Mouse (Mus musculus): ENCODE measurements at regions not wholly inside any gene's neighbourhood (a gene's known extent, or its start where the extent isn't known, plus 50 kb on each side); places are given as distances from the start of the nearest gene placed in this dataset.

- Histone ChIP-seq H3K4me2 (ENCODE audit: low read depth, low read length) (no peak overlapping the region), H3K27me3 (ENCODE audit: control insufficient read depth, insufficient read depth, low read length) (no peaks in the 10 kb centered on the region), H3K9me3 (ENCODE audit: control insufficient read depth, low read length) (no peaks in the 10 kb centered on the region), H3K36me3 (ENCODE audit: control insufficient read depth, insufficient read depth, low read length) (no peaks in the 10 kb centered on the region), H3K27ac (ENCODE audit: low read depth, low read length) (no peak overlapping the region), H3K4me3 (ENCODE audit: low read depth, low read length) (no peak overlapping the region), H3K9ac (replicated peaks; ENCODE audit: low read depth, low read length) (no peak overlapping the region), H3K4me1 (ENCODE audit: control insufficient read depth, insufficient read depth, low read length) (no peaks in the 10 kb centered on the region)
- no peak for ATAC-seq (ENCODE audit: low read depth)
These were observed 340.1 kb upstream of the Sel1l start for GRCm38 (mm10) chr12:92189022-92189421.

DNA sequence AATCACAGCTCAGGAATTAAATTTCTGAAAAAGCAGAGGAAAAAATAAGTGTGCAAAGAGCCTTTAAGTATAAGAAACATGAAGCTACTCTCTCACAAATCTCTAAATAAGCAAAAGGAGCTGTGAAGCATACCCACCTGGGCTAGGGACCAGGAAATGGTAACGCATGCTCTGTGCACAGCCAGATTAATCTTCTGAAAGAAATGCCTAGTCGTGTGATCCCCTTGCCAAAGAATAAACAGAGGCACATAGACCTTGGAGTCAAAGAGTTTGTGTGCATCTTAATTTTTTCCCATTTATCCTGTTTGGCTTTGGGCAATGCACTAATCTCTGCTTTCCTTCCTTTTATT is 338.2 kb upstream of the Sel1l start:
- 83% methylated on average over 2 of the region's 2 CpGs for WGBS
- Histone ChIP-seq H3K4me3 (ENCODE audit: low read depth, low read length) (no peak overlapping the region), H3K27ac (ENCODE audit: low read depth, low read length) (no peak overlapping the region), H3K4me2 (ENCODE audit: low read depth, low read length) (no peak overlapping the region), H3K4me1 (ENCODE audit: control insufficient read depth, insufficient read depth, low read length) (no peaks in the 10 kb centered on the region), H3K36me3 (ENCODE audit: control insufficient read depth, insufficient read depth, low read length) (no peaks in the 10 kb centered on the region), H3K9ac (replicated peaks; ENCODE audit: low read depth, low read length) (no peak overlapping the region), H3K27me3 (ENCODE audit: control insufficient read depth, insufficient read depth, low read length) (no peaks in the 10 kb centered on the region), H3K9me3 (ENCODE audit: control insufficient read depth, low read length) (no peaks in the 10 kb centered on the region)
- no peak for ATAC-seq (ENCODE audit: low read depth)

DNA sequence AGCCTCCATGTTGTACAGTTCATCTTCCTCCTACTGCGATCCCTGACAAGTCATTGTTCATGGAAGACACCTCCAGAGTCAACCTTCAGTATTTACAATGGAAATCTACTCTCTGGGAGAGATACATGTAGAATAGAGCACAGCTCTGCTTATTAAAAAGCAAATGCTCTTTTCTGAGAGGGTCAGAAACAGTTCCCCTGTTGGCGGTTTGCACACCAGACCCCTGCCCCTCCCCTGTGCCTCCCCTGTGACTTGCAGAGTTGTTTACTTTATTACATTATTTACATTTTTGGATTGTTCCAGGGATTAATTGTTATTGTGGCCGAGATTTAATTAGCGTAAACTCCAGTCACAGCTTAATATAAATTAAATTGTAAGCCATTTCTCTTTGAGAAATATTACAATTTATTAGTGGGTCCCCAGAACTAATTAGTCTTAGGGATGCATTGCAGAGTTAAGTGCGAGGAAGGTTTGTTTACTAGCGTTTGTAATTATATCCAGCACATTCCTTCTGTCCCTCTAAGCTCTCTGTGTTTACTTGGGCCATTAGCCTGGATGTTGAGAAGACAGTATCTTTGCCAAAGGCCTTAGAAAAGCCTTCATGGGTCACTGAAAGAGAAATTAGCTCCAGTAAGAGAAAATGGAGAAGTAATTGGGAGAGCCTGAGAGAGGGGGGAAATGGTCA is 337.6 kb upstream of the Sel1l start:
- no peaks in the 10 kb centered on the region for H3K4me1 ChIP-seq (ENCODE audit: control insufficient read depth, insufficient read depth, low read length)
- H3K9me3 ChIP-seq (ENCODE audit: control insufficient read depth, low read length): no peaks in the 10 kb centered on the region
- H3K36me3 ChIP-seq (ENCODE audit: control insufficient read depth, insufficient read depth, low read length): no peaks in the 10 kb centered on the region
- WGBS: 64% methylated on average over 6 of the region's 6 CpGs
- no peak overlapping the region for H3K4me3 ChIP-seq (ENCODE audit: low read depth, low read length)
- no peak overlapping the region for H3K9ac ChIP-seq (replicated peaks; ENCODE audit: low read depth, low read length)
- no peak overlapping the region for H3K4me2 ChIP-seq (ENCODE audit: low read depth, low read length)
- no peaks in the 10 kb centered on the region for H3K27me3 ChIP-seq (ENCODE audit: control insufficient read depth, insufficient read depth, low read length)
- no peak overlapping the region for H3K27ac ChIP-seq (ENCODE audit: low read depth, low read length)
- ATAC-seq (ENCODE audit: low read depth): no peak

DNA sequence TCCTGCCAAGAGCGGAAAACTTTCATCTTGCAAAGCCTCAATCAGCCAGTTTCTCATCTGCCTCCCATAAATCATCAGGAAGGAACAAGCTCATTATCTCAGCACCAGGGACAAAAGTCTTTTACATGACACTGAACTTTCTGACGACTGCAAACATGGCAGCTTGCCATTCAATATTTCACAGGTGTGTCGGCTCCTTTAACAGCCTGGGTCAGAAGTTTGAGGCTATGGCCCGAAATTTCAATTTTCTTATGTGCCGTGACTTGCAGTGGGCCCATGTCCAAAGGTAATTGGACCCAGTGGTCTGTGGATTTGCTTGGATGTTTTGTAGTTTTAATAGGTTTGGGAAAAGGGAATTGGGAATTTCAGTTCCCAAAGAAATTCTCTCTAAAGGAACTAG is 330.3 kb upstream of the Sel1l start:
- no peaks in the 10 kb centered on the region for H3K36me3 ChIP-seq (ENCODE audit: control insufficient read depth, insufficient read depth, low read length)
- no peak overlapping the region for H3K9ac ChIP-seq (replicated peaks; ENCODE audit: low read depth, low read length)
- WGBS: 74% methylated on average over 5 of the region's 5 CpGs
- H3K4me2 ChIP-seq (ENCODE audit: low read depth, low read length): no peak overlapping the region
- ATAC-seq (ENCODE audit: low read depth): no peak
- no peak overlapping the region for H3K4me3 ChIP-seq (ENCODE audit: low read depth, low read length)
- H3K27ac ChIP-seq (ENCODE audit: low read depth, low read length): no peak overlapping the region
- no peaks in the 10 kb centered on the region for H3K27me3 ChIP-seq (ENCODE audit: control insufficient read depth, insufficient read depth, low read length)
- H3K9me3 ChIP-seq (ENCODE audit: control insufficient read depth, low read length): no peaks in the 10 kb centered on the region
- no peaks in the 10 kb centered on the region for H3K4me1 ChIP-seq (ENCODE audit: control insufficient read depth, insufficient read depth, low read length)

DNA sequence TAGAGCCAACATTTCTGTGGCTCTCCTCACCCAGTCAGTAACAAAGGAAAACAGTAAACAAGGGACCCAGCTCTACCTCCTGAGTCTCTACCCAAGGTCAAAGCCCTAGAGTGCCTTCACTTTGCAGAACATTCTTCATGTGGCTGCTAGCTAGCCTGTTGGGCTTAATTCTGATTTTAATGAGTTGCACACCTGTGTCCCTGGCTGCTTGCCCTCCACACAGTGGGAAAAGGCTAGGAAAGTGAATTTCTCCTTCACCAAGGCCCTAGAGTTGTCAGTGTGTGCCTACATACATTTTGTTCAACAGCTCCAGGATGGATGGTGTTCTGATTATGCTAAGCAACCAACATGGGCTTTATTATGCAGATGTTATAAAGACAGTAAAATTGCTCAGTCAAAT is 307.8 kb upstream of the Sel1l start:
- H3K4me2 ChIP-seq (ENCODE audit: low read depth, low read length): no peak overlapping the region
- no peak overlapping the region for H3K9ac ChIP-seq (replicated peaks; ENCODE audit: low read depth, low read length)
- no peak overlapping the region for H3K4me3 ChIP-seq (ENCODE audit: low read depth, low read length)
- H3K27ac ChIP-seq (ENCODE audit: low read depth, low read length): no peak overlapping the region
- H3K4me1 ChIP-seq (ENCODE audit: control insufficient read depth, insufficient read depth, low read length): no peaks in the 10 kb centered on the region
- no peaks in the 10 kb centered on the region for H3K36me3 ChIP-seq (ENCODE audit: control insufficient read depth, insufficient read depth, low read length)
- no peak for ATAC-seq (ENCODE audit: low read depth)
- H3K27me3 ChIP-seq (ENCODE audit: control insufficient read depth, insufficient read depth, low read length): no peaks in the 10 kb centered on the region
- no peaks in the 10 kb centered on the region for H3K9me3 ChIP-seq (ENCODE audit: control insufficient read depth, low read length)

DNA sequence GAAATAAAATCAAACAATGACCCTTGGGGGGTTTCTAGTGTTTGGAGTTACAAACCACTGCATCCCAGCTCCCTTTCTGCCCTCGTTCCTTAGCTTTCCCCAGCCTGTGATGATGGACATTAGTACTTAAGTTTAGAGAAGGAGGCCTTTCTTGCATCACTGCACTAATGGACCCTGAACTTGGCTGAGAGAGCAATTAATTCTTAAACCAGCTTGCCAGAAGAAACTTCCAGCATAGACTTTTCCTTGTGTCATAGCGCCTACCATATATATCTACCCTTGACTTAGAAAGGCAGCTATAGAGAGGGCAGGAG is 303.9 kb upstream of the Sel1l start:
- no peaks in the 10 kb centered on the region for H3K4me1 ChIP-seq (ENCODE audit: control insufficient read depth, insufficient read depth, low read length)
- WGBS: 58% methylated on average over 2 of the region's 2 CpGs
- H3K9ac ChIP-seq (replicated peaks; ENCODE audit: low read depth, low read length): no peak overlapping the region
- no peaks in the 10 kb centered on the region for H3K27me3 ChIP-seq (ENCODE audit: control insufficient read depth, insufficient read depth, low read length)
- H3K4me2 ChIP-seq (ENCODE audit: low read depth, low read length): no peak overlapping the region
- no peak for ATAC-seq (ENCODE audit: low read depth)
- no peaks in the 10 kb centered on the region for H3K9me3 ChIP-seq (ENCODE audit: control insufficient read depth, low read length)
- no peak overlapping the region for H3K27ac ChIP-seq (ENCODE audit: low read depth, low read length)
- H3K4me3 ChIP-seq (ENCODE audit: low read depth, low read length): no peak overlapping the region
- H3K36me3 ChIP-seq (ENCODE audit: control insufficient read depth, insufficient read depth, low read length): no peaks in the 10 kb centered on the region

DNA sequence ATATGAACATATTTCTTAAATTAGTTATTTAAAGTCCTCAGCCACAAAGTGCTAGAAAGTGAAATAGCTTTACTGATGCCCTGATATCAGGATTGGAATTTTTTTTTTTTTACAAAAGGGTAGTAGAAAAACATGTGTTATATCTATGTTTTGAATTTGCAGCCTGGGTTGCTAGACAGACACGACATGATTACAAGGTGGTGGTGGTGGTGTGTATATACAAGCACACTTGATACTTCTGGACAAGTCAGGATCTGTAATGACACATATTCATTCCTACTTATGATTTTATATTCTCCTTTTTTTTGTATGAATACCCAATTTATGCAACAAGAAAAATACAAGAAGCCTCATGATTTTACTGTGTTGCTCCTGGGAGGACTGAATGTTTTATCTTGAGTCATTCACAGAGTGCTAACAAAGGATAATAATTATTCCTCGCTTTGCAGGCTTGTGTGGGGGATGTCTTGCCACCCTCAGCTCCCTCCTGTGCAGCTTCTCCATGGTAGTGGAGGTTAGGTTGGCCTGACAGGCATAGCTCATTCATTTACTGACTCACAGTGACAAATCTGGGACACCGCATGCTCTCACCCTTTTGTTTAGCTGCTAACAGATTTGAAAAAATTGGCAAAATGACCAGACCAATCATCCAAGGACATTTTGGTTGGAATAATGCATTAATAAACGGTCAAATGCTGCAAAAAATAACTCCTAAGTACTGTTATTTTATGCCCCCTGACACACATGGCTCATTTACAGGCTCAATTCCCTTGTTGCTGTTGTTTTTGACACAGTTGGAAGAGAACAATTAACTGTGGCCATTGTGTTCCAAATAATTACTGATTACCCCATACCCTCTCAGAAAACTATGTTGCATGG is 303.3 kb upstream of the Sel1l start:
- 47% methylated on average over 4 of the region's 4 CpGs for WGBS
- Histone ChIP-seq H3K4me2 (ENCODE audit: low read depth, low read length) (no peak overlapping the region), H3K9ac (replicated peaks; ENCODE audit: low read depth, low read length) (no peak overlapping the region), H3K27me3 (ENCODE audit: control insufficient read depth, insufficient read depth, low read length) (no peaks in the 10 kb centered on the region), H3K9me3 (ENCODE audit: control insufficient read depth, low read length) (no peaks in the 10 kb centered on the region), H3K4me3 (ENCODE audit: low read depth, low read length) (no peak overlapping the region), H3K27ac (ENCODE audit: low read depth, low read length) (no peak overlapping the region), H3K4me1 (ENCODE audit: control insufficient read depth, insufficient read depth, low read length) (no peaks in the 10 kb centered on the region), H3K36me3 (ENCODE audit: control insufficient read depth, insufficient read depth, low read length) (no peaks in the 10 kb centered on the region)
- no peak for ATAC-seq (ENCODE audit: low read depth)

DNA sequence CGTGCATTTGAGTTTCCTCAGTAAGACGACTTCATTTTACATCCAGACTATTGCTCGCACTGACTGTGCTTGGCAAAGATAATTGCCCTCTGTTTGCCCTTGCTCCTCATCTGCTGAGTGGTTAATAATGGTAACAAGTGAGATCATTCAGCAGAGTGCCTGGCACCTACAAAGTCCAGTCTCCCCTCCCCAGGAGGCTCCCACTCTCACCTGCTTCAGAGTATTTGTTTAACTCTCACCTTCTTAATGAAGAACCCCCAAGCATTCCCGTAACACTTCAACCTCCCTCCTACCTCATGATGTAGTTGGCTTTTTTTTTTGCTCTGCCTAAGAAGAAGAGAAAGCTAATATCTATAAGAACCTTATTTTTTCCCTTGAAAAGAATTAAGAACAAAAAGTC is 288.6 kb upstream of the Sel1l start:
- Histone ChIP-seq H3K27me3 (ENCODE audit: control insufficient read depth, insufficient read depth, low read length) (no peaks in the 10 kb centered on the region), H3K9ac (replicated peaks; ENCODE audit: low read depth, low read length) (no peak overlapping the region), H3K4me3 (ENCODE audit: low read depth, low read length) (no peak overlapping the region), H3K36me3 (ENCODE audit: control insufficient read depth, insufficient read depth, low read length) (no peaks in the 10 kb centered on the region), H3K9me3 (ENCODE audit: control insufficient read depth, low read length) (no peaks in the 10 kb centered on the region), H3K4me1 (ENCODE audit: control insufficient read depth, insufficient read depth, low read length) (no peaks in the 10 kb centered on the region), H3K4me2 (ENCODE audit: low read depth, low read length) (no peak overlapping the region), H3K27ac (ENCODE audit: low read depth, low read length) (no peak overlapping the region)
- ATAC-seq (ENCODE audit: low read depth): no peak
- WGBS: 88% methylated on average over 4 of the region's 4 CpGs

GRCm38 (mm10) chr12:92127648-92128047 is 278.7 kb upstream of the Sel1l start:
- Histone ChIP-seq H3K27ac (ENCODE audit: low read depth, low read length) (no peak overlapping the region), H3K36me3 (ENCODE audit: control insufficient read depth, insufficient read depth, low read length) (no peaks in the 10 kb centered on the region), H3K9me3 (ENCODE audit: control insufficient read depth, low read length) (no peaks in the 10 kb centered on the region), H3K27me3 (ENCODE audit: control insufficient read depth, insufficient read depth, low read length) (no peaks in the 10 kb centered on the region), H3K4me3 (ENCODE audit: low read depth, low read length) (no peak overlapping the region), H3K4me1 (ENCODE audit: control insufficient read depth, insufficient read depth, low read length) (no peaks in the 10 kb centered on the region), H3K9ac (replicated peaks; ENCODE audit: low read depth, low read length) (no peak overlapping the region), H3K4me2 (ENCODE audit: low read depth, low read length) (no peak overlapping the region)
- WGBS: 87% methylated on average over 6 of the region's 6 CpGs
- no peak for ATAC-seq (ENCODE audit: low read depth)
